Mouse (Mus musculus): ENCODE measurements at regions not wholly inside any gene's neighbourhood (a gene's known extent, or its start where the extent isn't known, plus 50 kb on each side); places are given as distances from the start of the nearest gene placed in this dataset.

DNA sequence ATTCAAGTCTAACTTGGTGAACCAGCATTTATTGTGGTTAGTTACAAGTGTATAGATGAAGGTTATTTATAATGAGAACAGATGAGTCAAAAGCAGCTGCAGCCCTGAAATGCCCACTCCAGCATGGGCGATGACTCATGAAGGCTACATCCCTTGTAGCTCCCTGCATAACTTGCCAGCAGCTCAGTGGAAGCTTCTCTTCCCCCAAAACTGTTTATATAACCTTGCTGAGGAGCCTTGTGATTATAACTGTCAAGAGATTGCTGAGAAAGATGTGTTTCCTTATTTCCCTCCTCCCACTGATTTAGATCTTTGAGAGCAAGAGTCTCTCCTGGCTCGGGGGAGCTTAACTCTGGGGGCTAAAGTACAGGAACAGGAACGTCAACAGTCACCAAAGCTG lies 382.8 kb downstream of the Dnajb9 start:
- Histone ChIP-seq H3K4me2 (ENCODE audit: low read depth) (no peak overlapping the region), H3K36me3 (ENCODE audit: control insufficient read depth, insufficient read depth, low read length) (no peaks in the 10 kb centered on the region), H3K27me3 (ENCODE audit: control insufficient read depth, insufficient read depth, low read length) (no peaks in the 10 kb centered on the region), H3K4me1 (ENCODE audit: control insufficient read depth, insufficient read depth, low read length) (no peaks in the 10 kb centered on the region), H3K27ac (ENCODE audit: low read depth, low read length) (no peak overlapping the region), H3K9me3 (ENCODE audit: control insufficient read depth, low read length) (no peaks in the 10 kb centered on the region), H3K4me3 (ENCODE audit: low read depth, low read length) (no peak overlapping the region), H3K9ac (ENCODE audit: low read length) (no peak overlapping the region)
- ATAC-seq (ENCODE audit: insufficient read depth, low FRiP score, low TSS enrichment) = no peak
- DNase-seq (ENCODE audit: low spot score) = no peak
- WGBS = 66% methylated on average over 3 of the region's 3 CpGs

DNA sequence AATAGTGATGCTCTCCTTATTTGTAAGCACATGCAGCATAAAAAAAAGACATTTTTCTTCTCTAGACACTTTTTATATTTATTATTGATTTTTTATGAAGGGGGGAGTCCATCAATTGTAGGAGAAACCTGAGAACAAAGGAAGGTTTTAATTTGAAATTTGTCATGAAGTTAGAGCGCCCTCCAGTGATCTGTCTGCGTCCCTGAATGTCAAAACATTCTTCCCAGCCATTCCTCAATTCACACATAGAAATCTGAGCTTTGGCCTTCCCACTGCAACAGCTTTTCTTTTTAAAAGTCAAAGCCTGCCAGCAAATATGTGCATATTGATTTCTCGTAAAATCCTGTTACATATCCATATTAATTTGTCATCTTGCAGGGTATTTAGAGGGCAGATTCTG lies 396.6 kb downstream of the Dnajb9 start:
- no peaks in the 10 kb centered on the region for H3K27me3 ChIP-seq (ENCODE audit: control insufficient read depth, insufficient read depth, low read length)
- H3K4me1 ChIP-seq (ENCODE audit: control insufficient read depth, insufficient read depth, low read length) = no peaks in the 10 kb centered on the region
- no peak overlapping the region for H3K4me2 ChIP-seq (ENCODE audit: low read depth)
- no peaks in the 10 kb centered on the region for H3K36me3 ChIP-seq (ENCODE audit: control insufficient read depth, insufficient read depth, low read length)
- no peaks in the 10 kb centered on the region for H3K9me3 ChIP-seq (ENCODE audit: control insufficient read depth, low read length)
- no peak overlapping the region for H3K9ac ChIP-seq (ENCODE audit: low read length)
- 20% methylated on average over 3 of the region's 3 CpGs for WGBS
- no peak for ATAC-seq (ENCODE audit: insufficient read depth, low FRiP score, low TSS enrichment)
- H3K4me3 ChIP-seq (ENCODE audit: low read depth, low read length) = no peak overlapping the region
- H3K27ac ChIP-seq (ENCODE audit: low read depth, low read length) = no peak overlapping the region
- DNase-seq (ENCODE audit: low spot score) = peak; percentile 11

DNA sequence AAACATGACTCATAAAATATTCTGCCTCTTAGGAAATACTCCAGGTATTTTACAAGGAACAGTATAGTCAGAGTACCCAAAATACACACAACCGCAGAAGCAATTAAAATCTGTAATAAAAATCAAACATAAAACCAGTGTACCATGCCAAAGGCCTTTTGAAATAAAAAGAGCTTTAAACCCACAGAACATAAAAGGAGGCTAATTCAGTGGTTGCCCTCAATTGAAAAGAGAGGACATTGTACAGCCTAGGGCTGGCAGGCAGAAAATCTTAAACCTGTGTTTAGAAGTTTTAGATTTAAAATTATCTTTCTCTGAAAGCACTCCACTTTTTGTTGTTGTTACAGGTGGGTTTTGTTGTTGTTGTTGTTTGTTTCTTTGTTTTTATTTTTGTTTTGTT lies 437.4 kb downstream of the Dnajb9 start:
- no peak overlapping the region for H3K27ac ChIP-seq (ENCODE audit: low read depth, low read length)
- H3K4me2 ChIP-seq (ENCODE audit: low read depth) = no peak overlapping the region
- DNase-seq (ENCODE audit: low spot score) = no peak
- no peaks in the 10 kb centered on the region for H3K27me3 ChIP-seq (ENCODE audit: control insufficient read depth, insufficient read depth, low read length)
- no peak overlapping the region for H3K9ac ChIP-seq (ENCODE audit: low read length)
- no peak overlapping the region for H3K4me3 ChIP-seq (ENCODE audit: low read depth, low read length)
- no peaks in the 10 kb centered on the region for H3K9me3 ChIP-seq (ENCODE audit: control insufficient read depth, low read length)
- 43% methylated on average over 1 of the region's 1 CpGs for WGBS
- H3K36me3 ChIP-seq (ENCODE audit: control insufficient read depth, insufficient read depth, low read length) = no peaks in the 10 kb centered on the region
- no peak; the same call in 1 of the 2 replicates for ATAC-seq (ENCODE audit: insufficient read depth, low FRiP score, low TSS enrichment)
- H3K4me1 ChIP-seq (ENCODE audit: control insufficient read depth, insufficient read depth, low read length) = no peaks in the 10 kb centered on the region

DNA sequence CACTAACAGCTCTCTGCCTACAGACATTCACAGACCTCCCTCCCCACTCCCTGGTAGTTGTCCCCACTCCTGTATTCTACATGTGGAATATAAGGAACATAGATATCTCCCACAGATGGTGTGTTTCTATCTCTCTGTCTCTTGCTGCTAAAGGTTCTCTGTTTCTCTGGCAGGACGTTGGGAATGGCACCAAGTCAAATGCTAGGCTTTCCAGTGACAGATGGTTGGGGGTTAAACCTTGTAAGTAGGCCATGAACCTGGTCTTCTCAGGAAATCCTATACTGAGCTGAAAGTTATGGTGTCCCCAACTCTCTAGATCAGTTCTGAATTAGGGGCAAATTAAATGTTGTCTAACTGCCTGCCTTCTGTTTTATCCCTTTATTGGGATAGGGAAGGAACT lies 448.0 kb downstream of the Dnajb9 start:
- H3K4me1 ChIP-seq (ENCODE audit: control insufficient read depth, insufficient read depth, low read length) = no peaks in the 10 kb centered on the region
- H3K36me3 ChIP-seq (ENCODE audit: control insufficient read depth, insufficient read depth, low read length) = no peaks in the 10 kb centered on the region
- no peaks in the 10 kb centered on the region for H3K9me3 ChIP-seq (ENCODE audit: control insufficient read depth, low read length)
- H3K27ac ChIP-seq (ENCODE audit: low read depth, low read length) = no peak overlapping the region
- H3K4me2 ChIP-seq (ENCODE audit: low read depth) = no peak overlapping the region
- no peak for DNase-seq (ENCODE audit: low spot score)
- WGBS = 66% methylated on average over 1 of the region's 1 CpGs
- no peak overlapping the region for H3K9ac ChIP-seq (ENCODE audit: low read length)
- ATAC-seq (ENCODE audit: insufficient read depth, low FRiP score, low TSS enrichment) = no peak
- no peaks in the 10 kb centered on the region for H3K27me3 ChIP-seq (ENCODE audit: control insufficient read depth, insufficient read depth, low read length)
- no peak overlapping the region for H3K4me3 ChIP-seq (ENCODE audit: low read depth, low read length)
